Mouse (Mus musculus): ENCODE data around the gene Exog. TPM values are rescaled to one million over a fixed set of nuclear protein-coding genes. Genes with fewer than 3 reads are reported as not detected.

Gene Exog
- polyA plus RNA-seq, 1 experiment from 2014 or later = 58.2 TPM

- Histone ChIP-seq H3K4me2 (ENCODE audit: low read depth, low read length) (no peak overlapping the region), H3K4me3 (ENCODE audit: low read depth, low read length) (no peak overlapping the region), H3K27ac (ENCODE audit: low read depth, low read length) (no peak overlapping the region), H3K4me1 (ENCODE audit: control insufficient read depth, insufficient read depth, low read length) (peaks cover 4% of the 10 kb centered on the region; the same call in 1 of the 2 replicates), H3K9ac (replicated peaks; ENCODE audit: low read depth, low read length) (no peak overlapping the region), H3K9me3 (ENCODE audit: control insufficient read depth, low read length) (no peaks in the 10 kb centered on the region), H3K27me3 (ENCODE audit: control insufficient read depth, insufficient read depth, low read length) (no peaks in the 10 kb centered on the region), H3K36me3 (ENCODE audit: control insufficient read depth, insufficient read depth, low read length) (no peaks in the 10 kb centered on the region)
- ATAC-seq (ENCODE audit: low read depth) = no peak
- 79% methylated on average over 1 of the region's 1 CpGs for WGBS
These were observed 28.3 kb downstream of the Exog start for GRCm38 (mm10) chr9:119473011-119473410.

GRCm38 (mm10) chr9:119473608-119474164, 28.9 kb downstream of the Exog start:
- Histone ChIP-seq H3K4me2 (ENCODE audit: low read depth, low read length) (no peak overlapping the region), H3K36me3 (ENCODE audit: control insufficient read depth, insufficient read depth, low read length) (no peaks in the 10 kb centered on the region), H3K4me1 (ENCODE audit: control insufficient read depth, insufficient read depth, low read length) (peaks cover 7% of the 10 kb centered on the region; the same call in 1 of the 2 replicates), H3K9me3 (ENCODE audit: control insufficient read depth, low read length) (no peaks in the 10 kb centered on the region), H3K27me3 (ENCODE audit: control insufficient read depth, insufficient read depth, low read length) (no peaks in the 10 kb centered on the region), H3K27ac (ENCODE audit: low read depth, low read length) (no peak overlapping the region), H3K9ac (replicated peaks; ENCODE audit: low read depth, low read length) (no peak overlapping the region), H3K4me3 (ENCODE audit: low read depth, low read length) (no peak overlapping the region)
- 83% methylated on average over 9 of the region's 9 CpGs for WGBS
- no peak for ATAC-seq (ENCODE audit: low read depth)

GRCm38 (mm10) chr9:119474717-119475611, 30.2 kb downstream of the Exog start:
- H3K27me3 ChIP-seq (ENCODE audit: control insufficient read depth, insufficient read depth, low read length) = no peaks in the 10 kb centered on the region
- no peak overlapping the region for H3K4me2 ChIP-seq (ENCODE audit: low read depth, low read length)
- no peak overlapping the region for H3K4me3 ChIP-seq (ENCODE audit: low read depth, low read length)
- no peaks in the 10 kb centered on the region for H3K9me3 ChIP-seq (ENCODE audit: control insufficient read depth, low read length)
- peaks cover 7% of the 10 kb centered on the region; the same call in 1 of the 2 replicates for H3K4me1 ChIP-seq (ENCODE audit: control insufficient read depth, insufficient read depth, low read length)
- no peak overlapping the region for H3K9ac ChIP-seq (replicated peaks; ENCODE audit: low read depth, low read length)
- whole genome bisulfite sequencing = 59% methylated on average over 15 of the region's 15 CpGs
- no peak overlapping the region for H3K27ac ChIP-seq (ENCODE audit: low read depth, low read length)
- no peaks in the 10 kb centered on the region for H3K36me3 ChIP-seq (ENCODE audit: control insufficient read depth, insufficient read depth, low read length)
- no peak for ATAC-seq (ENCODE audit: low read depth)

- Histone ChIP-seq H3K27me3 (ENCODE audit: control insufficient read depth, insufficient read depth, low read length) (no peaks in the 10 kb centered on the region), H3K4me2 (ENCODE audit: low read depth, low read length) (no peak overlapping the region), H3K4me3 (ENCODE audit: low read depth, low read length) (no peak overlapping the region), H3K4me1 (ENCODE audit: control insufficient read depth, insufficient read depth, low read length) (peaks cover 7% of the 10 kb centered on the region; the same call in 1 of the 2 replicates), H3K27ac (ENCODE audit: low read depth, low read length) (no peak overlapping the region), H3K9me3 (ENCODE audit: control insufficient read depth, low read length) (no peaks in the 10 kb centered on the region), H3K36me3 (ENCODE audit: control insufficient read depth, insufficient read depth, low read length) (no peaks in the 10 kb centered on the region), H3K9ac (replicated peaks; ENCODE audit: low read depth, low read length) (no peak overlapping the region)
- ATAC-seq (ENCODE audit: low read depth) = peak; percentile 67; the same call in 1 of the 2 replicates
- WGBS = 4% methylated on average over 6 of the region's 6 CpGs
These were observed 33.0 kb downstream of the Exog start for GRCm38 (mm10) chr9:119477754-119478153.

GRCm38 (mm10) chr9:119478345-119478744, 33.6 kb downstream of the Exog start:
- H3K4me1 ChIP-seq (ENCODE audit: control insufficient read depth, insufficient read depth, low read length) = peaks cover 7% of the 10 kb centered on the region; the same call in 1 of the 2 replicates
- H3K4me3 ChIP-seq (ENCODE audit: low read depth, low read length) = no peak overlapping the region
- 61% methylated on average over 11 of the region's 11 CpGs for WGBS
- H3K9me3 ChIP-seq (ENCODE audit: control insufficient read depth, low read length) = no peaks in the 10 kb centered on the region
- no peak overlapping the region for H3K4me2 ChIP-seq (ENCODE audit: low read depth, low read length)
- H3K36me3 ChIP-seq (ENCODE audit: control insufficient read depth, insufficient read depth, low read length) = no peaks in the 10 kb centered on the region
- H3K27ac ChIP-seq (ENCODE audit: low read depth, low read length) = no peak overlapping the region
- H3K9ac ChIP-seq (replicated peaks; ENCODE audit: low read depth, low read length) = no peak overlapping the region
- ATAC-seq (ENCODE audit: low read depth) = no peak
- H3K27me3 ChIP-seq (ENCODE audit: control insufficient read depth, insufficient read depth, low read length) = no peaks in the 10 kb centered on the region

- no peak overlapping the region for H3K27ac ChIP-seq (ENCODE audit: low read depth, low read length)
- no peaks in the 10 kb centered on the region for H3K27me3 ChIP-seq (ENCODE audit: control insufficient read depth, insufficient read depth, low read length)
- H3K4me1 ChIP-seq (ENCODE audit: control insufficient read depth, insufficient read depth, low read length) = peaks cover 7% of the 10 kb centered on the region; the same call in 1 of the 2 replicates
- WGBS = 48% methylated on average over 8 of the region's 8 CpGs
- no peak overlapping the region for H3K9ac ChIP-seq (replicated peaks; ENCODE audit: low read depth, low read length)
- H3K4me3 ChIP-seq (ENCODE audit: low read depth, low read length) = no peak overlapping the region
- H3K36me3 ChIP-seq (ENCODE audit: control insufficient read depth, insufficient read depth, low read length) = no peaks in the 10 kb centered on the region
- H3K9me3 ChIP-seq (ENCODE audit: control insufficient read depth, low read length) = no peaks in the 10 kb centered on the region
- ATAC-seq (ENCODE audit: low read depth) = no peak
- H3K4me2 ChIP-seq (ENCODE audit: low read depth, low read length) = no peak overlapping the region
These were observed 34.6 kb downstream of the Exog start for GRCm38 (mm10) chr9:119479297-119479696.

GRCm38 (mm10) chr9:119481612-119482011, 36.9 kb downstream of the Exog start:
- H3K4me2 ChIP-seq (ENCODE audit: low read depth, low read length) = no peak overlapping the region
- H3K27me3 ChIP-seq (ENCODE audit: control insufficient read depth, insufficient read depth, low read length) = no peaks in the 10 kb centered on the region
- no peak overlapping the region for H3K27ac ChIP-seq (ENCODE audit: low read depth, low read length)
- H3K4me1 ChIP-seq (ENCODE audit: control insufficient read depth, insufficient read depth, low read length) = peaks cover 7% of the 10 kb centered on the region; the same call in 1 of the 2 replicates
- H3K9ac ChIP-seq (replicated peaks; ENCODE audit: low read depth, low read length) = no peak overlapping the region
- no peak for ATAC-seq (ENCODE audit: low read depth)
- H3K9me3 ChIP-seq (ENCODE audit: control insufficient read depth, low read length) = no peaks in the 10 kb centered on the region
- no peaks in the 10 kb centered on the region for H3K36me3 ChIP-seq (ENCODE audit: control insufficient read depth, insufficient read depth, low read length)
- no peak overlapping the region for H3K4me3 ChIP-seq (ENCODE audit: low read depth, low read length)
- WGBS = 81% methylated on average over 4 of the region's 4 CpGs

- Histone ChIP-seq H3K4me2 (ENCODE audit: low read depth, low read length) (no peak overlapping the region), H3K36me3 (ENCODE audit: control insufficient read depth, insufficient read depth, low read length) (no peaks in the 10 kb centered on the region), H3K4me1 (ENCODE audit: control insufficient read depth, insufficient read depth, low read length) (no peaks in the 10 kb centered on the region), H3K4me3 (ENCODE audit: low read depth, low read length) (no peak overlapping the region), H3K9me3 (ENCODE audit: control insufficient read depth, low read length) (no peaks in the 10 kb centered on the region), H3K27ac (ENCODE audit: low read depth, low read length) (no peak overlapping the region), H3K9ac (replicated peaks; ENCODE audit: low read depth, low read length) (no peak overlapping the region), H3K27me3 (ENCODE audit: control insufficient read depth, insufficient read depth, low read length) (no peaks in the 10 kb centered on the region)
- no peak; the same call in 1 of the 2 replicates for ATAC-seq (ENCODE audit: low read depth)
- WGBS = 37% methylated on average over 23 of the region's 23 CpGs
These were observed 39.0 kb downstream of the Exog start for GRCm38 (mm10) chr9:119483554-119484353.

All from neural tube, embryonic 14.5 days (tissue).